Mouse (Mus musculus): ENCODE measurements around the gene Zfp13.

The Zfp13 gene

GRCm38 (mm10) chr17:23550856-23551255 is 48.4 kb downstream of the Zfp13 start:
- DNase-seq (ENCODE audit: inconsistent age in 2 of 2, low spot score in 1 of 2) = no peak

DNA sequence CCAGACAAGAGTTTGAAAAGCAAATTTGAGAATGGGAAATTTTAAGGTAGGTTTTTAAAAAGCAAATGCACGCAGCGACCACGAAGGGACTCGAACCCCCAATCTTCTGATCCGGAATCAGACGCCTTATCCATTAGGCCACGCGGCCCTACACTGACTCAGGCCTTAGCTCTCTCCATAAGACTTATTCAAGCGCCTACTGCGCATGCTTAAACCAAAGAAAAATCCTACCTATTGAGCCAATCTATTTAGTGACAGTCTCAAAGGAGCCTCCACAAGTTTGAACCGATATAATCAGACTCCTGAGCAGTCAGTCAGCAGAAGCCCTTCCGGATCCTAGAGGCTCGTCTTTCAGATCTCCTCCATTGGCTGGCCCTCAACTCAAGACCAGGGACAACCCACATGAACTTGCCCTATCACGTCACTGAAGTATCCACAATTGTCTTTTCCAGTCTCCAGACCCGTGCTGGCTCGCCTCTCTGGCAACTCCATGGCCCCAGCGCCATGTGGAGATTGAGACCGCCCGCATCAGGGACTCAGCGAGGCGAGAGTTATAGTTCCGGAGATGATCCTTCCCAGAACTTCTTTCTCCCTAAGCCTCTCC is 49.0 kb downstream of the Zfp13 start:
- peak; percentile 93 to 99 for DNase-seq (ENCODE audit: inconsistent age in 2 of 2, low spot score in 1 of 2)

DNA sequence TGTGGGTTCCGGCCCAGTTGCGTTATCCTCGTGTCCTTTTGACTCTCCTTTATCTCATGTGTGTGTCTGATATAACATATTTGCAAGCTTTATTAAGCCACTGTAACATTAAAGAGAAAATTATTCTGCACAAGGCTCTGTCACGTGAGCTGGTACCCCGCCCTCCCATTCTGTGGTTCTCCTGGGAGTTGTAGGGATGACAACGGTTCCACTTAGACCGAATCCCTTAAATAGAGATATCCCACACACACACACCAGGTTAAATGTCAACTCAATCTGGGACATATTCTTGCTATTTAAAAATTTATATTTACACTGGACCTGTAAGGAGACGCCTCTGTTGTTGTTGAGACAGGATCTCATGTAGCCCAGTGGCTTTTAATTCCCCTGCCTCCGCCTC is 49.8 kb downstream of the Zfp13 start:
- DNase-seq (ENCODE audit: inconsistent age in 2 of 2, low spot score in 1 of 2) = peak in 1 of 2 experiments; percentile 65

- peak; percentile 88 to 97 for DNase-seq (ENCODE audit: inconsistent age in 2 of 2, low spot score in 1 of 2)
Observed at GRCm38 (mm10) chr17:23548615-23549014, 50.7 kb downstream of the Zfp13 start.

GRCm38 (mm10) chr17:23547681-23548443 is 51.4 kb downstream of the Zfp13 start:
- peak in 1 of 2 experiments; percentile 26 for DNase-seq (ENCODE audit: inconsistent age in 2 of 2, low spot score in 1 of 2)

- DNase-seq (ENCODE audit: inconsistent age in 2 of 2, low spot score in 1 of 2) = peak; percentile 89 to 99
Observed at GRCm38 (mm10) chr17:23546702-23547505, 52.4 kb downstream of the Zfp13 start.

- no peak for DNase-seq (ENCODE audit: inconsistent age in 2 of 2, low spot score in 1 of 2)
Observed at GRCm38 (mm10) chr17:23546333-23546701, 53.0 kb downstream of the Zfp13 start.

DNA sequence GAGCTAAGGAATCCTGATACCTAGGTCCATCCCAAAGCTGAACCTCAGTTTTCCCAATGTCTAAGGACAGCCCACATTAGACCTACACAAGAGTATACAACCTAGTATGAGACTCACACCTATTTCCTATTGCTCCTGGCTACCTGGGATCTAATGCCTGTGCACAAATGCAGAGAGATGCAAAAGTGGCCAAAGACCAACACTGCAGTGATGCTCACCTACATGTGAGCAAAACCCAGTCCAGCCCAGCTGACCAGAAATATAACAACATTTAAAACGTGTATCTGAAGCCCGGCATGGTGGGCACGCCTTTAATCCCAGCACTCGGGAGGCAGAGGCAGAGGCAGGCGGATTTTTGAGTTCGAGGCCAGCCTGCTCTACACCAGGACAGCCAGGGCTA is 53.4 kb downstream of the Zfp13 start:
- no peak for DNase-seq (ENCODE audit: inconsistent age in 2 of 2, low spot score in 1 of 2)

- peak in 1 of 2 experiments; percentile 19 for DNase-seq (ENCODE audit: inconsistent age in 2 of 2, low spot score in 1 of 2)
Observed at GRCm38 (mm10) chr17:23544766-23545165, 54.5 kb downstream of the Zfp13 start.

GRCm38 (mm10) chr17:23543983-23544382 is 55.3 kb downstream of the Zfp13 start:
- no peak for DNase-seq (ENCODE audit: inconsistent age in 2 of 2, low spot score in 1 of 2)

- peak in 1 of 2 experiments; percentile 22 for DNase-seq (ENCODE audit: inconsistent age in 2 of 2, low spot score in 1 of 2)
Observed at GRCm38 (mm10) chr17:23543325-23543724, 56.0 kb downstream of the Zfp13 start.

DNA sequence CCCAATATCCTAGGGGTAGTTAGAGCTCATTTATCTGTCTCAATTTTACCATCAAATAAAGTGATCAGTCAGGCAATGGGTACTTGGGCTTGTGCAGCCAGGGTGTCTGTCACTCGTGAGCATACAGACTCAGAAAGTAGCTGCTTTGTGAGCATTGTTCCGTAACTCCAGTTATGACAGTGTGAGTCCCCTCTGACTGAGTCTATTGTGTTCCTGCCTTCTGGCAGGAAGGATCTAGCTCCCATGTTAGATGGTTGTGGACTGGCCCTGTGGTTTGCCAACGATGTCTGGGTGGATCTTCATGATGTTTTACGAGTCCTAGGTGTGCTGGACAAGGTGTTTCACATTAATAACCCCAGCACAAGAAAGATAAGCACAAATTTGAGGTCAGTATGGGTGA is 56.5 kb downstream of the Zfp13 start:
- DNase-seq (ENCODE audit: inconsistent age in 2 of 2, low spot score in 1 of 2) = peak in 1 of 2 experiments; percentile 16

DNA sequence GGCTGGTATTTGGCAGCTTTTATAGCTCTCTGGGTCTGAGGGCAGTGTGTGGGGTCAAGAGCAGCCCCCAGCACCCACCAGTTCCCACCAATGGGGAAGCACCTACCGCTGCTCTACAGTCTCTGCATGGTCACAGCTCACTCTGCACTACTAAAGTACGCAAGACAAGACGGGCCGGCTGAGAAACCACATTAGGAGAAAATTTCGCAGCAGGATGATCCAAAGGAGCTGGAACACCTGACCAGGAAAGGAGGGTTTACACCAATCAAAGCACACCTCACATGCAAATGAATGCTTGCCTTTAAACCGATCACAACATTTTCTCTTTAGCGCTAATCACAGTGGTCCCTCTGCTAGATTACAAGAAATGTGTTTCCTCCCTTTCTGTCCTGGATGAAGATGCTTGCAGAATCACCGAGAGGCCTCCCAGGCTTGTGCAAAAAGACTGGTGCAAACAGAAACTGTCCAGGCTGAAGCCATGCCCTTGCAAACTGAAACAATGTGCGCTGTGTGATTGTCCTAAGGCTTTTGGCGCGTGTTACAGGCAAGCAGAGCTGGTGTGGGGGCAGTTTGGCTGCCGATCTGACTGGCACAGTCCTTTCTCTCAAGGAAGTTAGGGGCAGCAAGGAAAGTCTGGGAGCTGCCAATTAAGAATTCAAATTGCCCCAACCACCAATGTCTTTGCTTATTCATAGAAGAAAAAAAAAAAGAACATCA is 57.1 kb downstream of the Zfp13 start:
- peak in 1 of 2 experiments; percentile 21 for DNase-seq (ENCODE audit: inconsistent age in 2 of 2, low spot score in 1 of 2)

GRCm38 (mm10) chr17:23540605-23541475 is 58.4 kb downstream of the Zfp13 start:
- DNase-seq (ENCODE audit: inconsistent age in 2 of 2, low spot score in 1 of 2) = peak in 1 of 2 experiments; percentile 67

DNA sequence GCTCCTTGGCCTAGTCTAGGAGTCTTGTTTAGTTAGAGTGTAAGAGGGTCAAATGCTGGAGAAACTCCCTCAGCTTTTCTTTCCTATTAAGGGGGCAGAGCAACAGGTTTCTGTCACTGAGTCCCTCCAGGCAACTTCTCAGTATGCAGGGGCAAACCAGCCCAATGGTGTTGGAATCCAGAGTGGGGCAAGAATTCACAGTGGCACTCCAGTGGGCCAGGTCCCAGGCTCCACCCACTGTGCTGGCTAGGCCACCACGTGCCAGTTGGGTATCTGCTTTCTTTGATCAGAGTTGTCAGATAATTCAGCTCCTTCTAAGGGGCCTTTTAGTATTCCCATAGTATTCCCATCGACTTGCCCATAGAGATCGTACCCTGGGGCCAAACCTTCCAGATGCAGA is 59.2 kb downstream of the Zfp13 start:
- no peak for DNase-seq (ENCODE audit: inconsistent age in 2 of 2, low spot score in 1 of 2)

DNA sequence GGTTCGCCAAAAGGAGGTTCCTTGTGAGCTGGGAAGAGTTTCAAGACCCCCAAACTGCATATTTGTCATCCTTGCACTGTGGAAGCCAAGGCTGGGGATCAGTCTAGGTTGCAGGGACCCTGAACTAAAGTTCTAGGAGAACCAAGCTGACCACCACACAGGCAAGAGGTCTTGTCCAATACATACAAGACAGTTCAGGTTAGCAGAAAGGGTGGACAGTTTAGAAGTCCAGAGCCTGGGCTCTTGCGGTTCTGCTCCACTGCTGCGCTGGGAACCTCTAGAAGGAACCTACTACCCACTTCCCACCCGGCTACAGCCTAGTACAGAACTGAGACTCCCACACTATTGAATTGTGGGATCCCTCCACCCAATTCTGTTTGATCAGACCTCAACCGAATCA is 59.7 kb downstream of the Zfp13 start:
- DNase-seq (ENCODE audit: inconsistent age in 2 of 2, low spot score in 1 of 2) = no peak

DNA sequence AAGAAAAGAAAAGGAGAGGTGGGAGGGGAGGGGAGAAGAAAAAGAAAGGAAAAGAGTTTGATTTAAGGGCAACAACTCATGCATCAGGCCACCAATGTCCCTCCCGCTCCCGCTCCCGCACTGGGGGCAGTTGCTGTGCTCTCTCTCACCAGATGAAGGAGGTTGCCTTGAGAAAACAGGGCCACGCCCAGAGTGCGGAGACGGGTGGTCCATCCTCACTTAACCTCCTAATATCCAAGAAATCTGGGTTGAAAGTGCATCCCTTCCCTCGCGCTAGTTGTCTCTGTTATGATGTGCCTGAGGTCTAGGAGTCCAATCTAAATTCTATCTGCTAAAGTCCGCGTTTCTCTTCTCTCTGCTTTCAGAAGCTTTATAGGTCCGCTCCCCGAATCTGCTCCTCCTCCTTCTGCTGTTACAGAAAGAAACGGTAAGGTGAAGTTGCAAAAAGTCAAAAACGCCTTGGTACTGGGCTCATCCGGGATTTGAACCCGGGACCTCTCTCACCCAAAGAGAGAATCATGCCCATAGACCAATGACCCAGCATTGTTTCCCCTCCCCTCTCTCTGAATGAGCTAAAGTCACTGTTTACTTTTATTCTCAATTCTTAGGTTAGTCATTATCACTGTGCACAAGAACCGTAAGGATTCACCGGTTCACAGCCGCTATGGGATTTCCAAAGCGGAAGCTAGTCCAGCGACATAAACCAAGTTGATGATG is 60.8 kb downstream of the Zfp13 start:
- DNase-seq (ENCODE audit: inconsistent age in 2 of 2, low spot score in 1 of 2) = peak in 1 of 2 experiments; percentile 32

- peak in 1 of 2 experiments; percentile 21 for DNase-seq (ENCODE audit: inconsistent age in 2 of 2, low spot score in 1 of 2)
Observed at GRCm38 (mm10) chr17:23537554-23538255, 61.6 kb downstream of the Zfp13 start.

Data from adrenal gland, adult (tissue).